Mouse (Mus musculus): Measurements from ENCODE around the gene Prdx2. TPM values are rescaled to one million over a fixed set of nuclear protein-coding genes. Genes with fewer than 3 reads are reported as not detected.

The Prdx2 gene
- total and polyA plus RNA-seq, 2 experiments from 2014 or later = 802 to 904 TPM

GRCm38 (mm10) chr8:84936962-84937546, 32.3 kb upstream of the Prdx2 start, which contains the start of gene Mast1:
TSS of gene Mast1 (minus strand) at chr8:84937359.
- Histone ChIP-seq H3K4me1 (ENCODE audit: insufficient read depth, low read length) (peaks cover 5% of the 10 kb centered on the region), H3K9ac (replicated peaks; ENCODE audit: low read length, poor library complexity, severe bottlenecking) (peak within 1 kb of the TSS; percentile 99), H3K27ac (ENCODE audit: low read depth, low read length) (peak within 1 kb of the TSS; percentile 97), H3K4me2 (ENCODE audit: low read depth, low read length, poor library complexity, severe bottlenecking) (peak within 1 kb of the TSS; percentile 93), H3K9me3 (ENCODE audit: low read length) (no peaks in the 10 kb centered on the region), H3K27me3 (ENCODE audit: insufficient read depth, low read length) (no peaks in the 10 kb centered on the region), H3K36me3 (ENCODE audit: insufficient read depth, low read length) (no peaks in the 10 kb centered on the region), H3K4me3 (ENCODE audit: low read depth, low read length) (peak within 1 kb of the TSS; percentile 93)
- peak; percentile 67 for ATAC-seq (ENCODE audit: low FRiP score)
- peak; percentile 75 for TF ChIP-seq CTCF (IDR thresholded peaks at IDR 0.05)
- WGBS = 2% methylated on average over 39 of the region's 50 CpGs
- peak; percentile 86 for DNase-seq (ENCODE audit: low spot score)

DNA sequence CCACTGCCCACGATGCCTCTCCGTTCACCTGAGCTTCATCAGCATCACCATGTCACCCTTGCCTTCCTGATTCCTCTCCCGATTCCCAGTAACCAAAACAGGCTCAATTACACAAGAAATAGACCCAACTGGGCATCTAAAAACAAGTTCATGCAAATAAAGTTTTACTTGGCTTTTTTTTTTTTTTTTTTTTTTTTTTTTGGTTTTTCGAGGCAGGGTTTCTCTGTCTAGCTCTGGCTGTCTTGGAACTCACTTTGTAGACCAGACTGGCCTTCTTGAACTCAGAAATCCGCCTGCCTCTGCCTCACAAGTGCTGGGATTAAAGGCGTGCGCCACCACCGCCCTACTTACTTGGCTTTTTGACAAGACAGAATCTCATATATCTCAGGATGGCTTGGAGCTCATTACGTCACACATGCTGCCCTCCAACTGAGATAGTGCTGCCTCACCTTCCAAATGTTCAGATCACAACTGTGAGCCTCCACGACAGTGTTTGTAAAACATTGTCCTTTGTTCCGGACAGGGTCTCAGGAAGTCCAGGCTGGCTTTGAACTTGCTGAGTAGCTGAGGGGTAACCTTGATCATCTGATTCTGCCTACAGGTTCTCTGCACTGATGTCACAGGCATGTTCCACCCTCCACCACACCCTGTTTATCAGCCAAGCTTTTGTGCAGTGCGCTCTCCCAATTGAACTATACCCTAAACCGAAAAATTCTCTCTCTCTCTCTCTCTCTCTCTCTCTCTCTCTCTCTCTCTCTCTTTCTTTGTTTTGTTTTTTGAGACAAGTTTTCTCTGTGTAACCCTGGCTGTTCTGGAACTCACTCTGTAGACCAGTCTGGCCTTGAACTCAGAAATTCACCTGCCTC, 31.5 kb upstream of the Prdx2 start:
- no peaks in the 10 kb centered on the region for H3K9me3 ChIP-seq (ENCODE audit: low read length)
- H3K4me1 ChIP-seq (ENCODE audit: insufficient read depth, low read length) = peaks cover 5% of the 10 kb centered on the region
- peak overlapping the region; percentile 93 for H3K4me2 ChIP-seq (ENCODE audit: low read depth, low read length, poor library complexity, severe bottlenecking)
- H3K27me3 ChIP-seq (ENCODE audit: insufficient read depth, low read length) = no peaks in the 10 kb centered on the region
- no peak for TF ChIP-seq CTCF (IDR thresholded peaks at IDR 0.05)
- H3K27ac ChIP-seq (ENCODE audit: low read depth, low read length) = peak overlapping the region; percentile 97
- DNase-seq (ENCODE audit: low spot score) (no peak), ATAC-seq (ENCODE audit: low FRiP score) (no peak)
- WGBS = 59% methylated on average over 13 of the region's 13 CpGs
- no peaks in the 10 kb centered on the region for H3K36me3 ChIP-seq (ENCODE audit: insufficient read depth, low read length)
- H3K9ac ChIP-seq (replicated peaks; ENCODE audit: low read length, poor library complexity, severe bottlenecking) = peak overlapping the region; percentile 99
- peak overlapping the region; percentile 93 for H3K4me3 ChIP-seq (ENCODE audit: low read depth, low read length)

DNA sequence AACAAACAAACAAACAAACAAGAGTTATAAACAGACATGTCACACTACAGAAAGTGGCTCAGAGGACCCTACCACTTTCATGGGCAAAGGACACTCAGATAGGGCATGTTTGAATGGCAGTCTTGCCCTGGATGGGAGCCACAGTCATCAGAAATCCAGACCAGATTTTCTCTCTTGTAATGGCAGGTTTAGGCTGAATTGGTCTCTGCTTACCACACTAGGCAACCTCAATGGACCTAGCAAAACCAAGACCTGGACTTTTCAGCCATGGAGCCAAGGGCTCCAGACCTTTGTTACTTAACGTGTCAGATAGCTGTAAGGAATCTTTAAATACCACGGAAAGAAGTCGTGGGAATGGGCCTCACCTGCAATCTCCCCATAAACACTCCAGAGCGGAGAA, 25.7 kb upstream of the Prdx2 start:
- no peak for TF ChIP-seq CTCF (IDR thresholded peaks at IDR 0.05)
- peak; percentile 48 for DNase-seq (ENCODE audit: low spot score)
- WGBS = 23% methylated on average over 4 of the region's 4 CpGs

DNA sequence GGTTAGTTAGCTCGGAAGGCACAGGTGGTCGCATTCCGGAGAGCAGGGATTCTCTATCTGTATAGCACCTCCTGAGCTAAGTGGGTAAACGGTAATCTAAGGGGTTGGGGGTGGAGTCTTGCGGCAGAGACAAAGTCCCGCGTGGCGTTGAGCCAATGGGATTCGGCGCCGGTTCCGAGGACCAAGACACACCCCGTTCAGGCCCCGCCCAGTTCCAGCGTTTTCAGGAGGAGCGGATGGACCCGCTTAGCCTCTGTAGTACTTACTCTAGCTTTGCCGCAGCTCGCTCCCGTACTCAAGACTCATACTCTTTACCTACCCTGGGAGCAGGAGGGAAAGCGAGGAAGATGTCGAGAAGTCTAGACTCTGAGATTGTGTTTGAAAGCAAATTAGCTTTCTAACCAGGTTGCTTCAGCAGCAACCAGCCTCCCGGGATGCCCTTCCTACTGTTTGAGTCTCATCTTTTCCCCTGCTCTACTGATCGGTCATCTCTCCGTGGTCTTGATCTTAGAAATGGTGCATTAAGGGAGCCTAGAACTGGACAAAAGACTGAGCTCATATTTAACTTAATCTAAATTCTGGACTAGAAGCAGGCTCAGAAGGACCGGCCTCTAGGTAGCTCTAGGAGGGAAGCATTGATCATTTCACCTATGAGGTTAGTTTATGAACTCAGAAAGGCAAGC, 24.8 kb upstream of the Prdx2 start:
- H3K27me3 ChIP-seq (ENCODE audit: insufficient read depth, low read length) = 0 out of 2 replicates have a peak, but pooled peaks cover 4% of the 10 kb centered on the region
- WGBS = 2% methylated on average over 26 of the region's 26 CpGs
- H3K27ac ChIP-seq (ENCODE audit: low read depth, low read length) = peak overlapping the region; percentile 84
- no peaks in the 10 kb centered on the region for H3K36me3 ChIP-seq (ENCODE audit: insufficient read depth, low read length)
- peak overlapping the region; percentile 77 for H3K4me3 ChIP-seq (ENCODE audit: low read depth, low read length)
- ATAC-seq (ENCODE audit: low FRiP score) = peak; percentile 28; the same call in 1 of the 2 replicates
- H3K4me2 ChIP-seq (ENCODE audit: low read depth, low read length, poor library complexity, severe bottlenecking) = peak overlapping the region; percentile 69
- H3K9me3 ChIP-seq (ENCODE audit: low read length) = no peaks in the 10 kb centered on the region
- DNase-seq (ENCODE audit: low spot score) = peak; percentile 72
- peak overlapping the region; percentile 83; the same call in 1 of the 2 replicates for H3K9ac ChIP-seq (replicated peaks; ENCODE audit: low read length, poor library complexity, severe bottlenecking)
- H3K4me1 ChIP-seq (ENCODE audit: insufficient read depth, low read length) = no peaks in the 10 kb centered on the region; the same call in 1 of the 2 replicates
- TF ChIP-seq CTCF (IDR thresholded peaks at IDR 0.05) = no peak

More for the DNA sequence above, 25.7 kb upstream of the Prdx2 start:
- Histone ChIP-seq H3K9me3 (ENCODE audit: low read length) (no peaks in the 10 kb centered on the region), H3K4me3 (ENCODE audit: low read depth, low read length) (peak overlapping the region; percentile 77; the same call in 1 of the 2 replicates), H3K27me3 (ENCODE audit: insufficient read depth, low read length) (0 out of 2 replicates have a peak, but pooled peaks cover 4% of the 10 kb centered on the region), H3K4me2 (ENCODE audit: low read depth, low read length, poor library complexity, severe bottlenecking) (peak overlapping the region; percentile 69), H3K27ac (ENCODE audit: low read depth, low read length) (no peak overlapping the region), H3K4me1 (ENCODE audit: insufficient read depth, low read length) (no peaks in the 10 kb centered on the region; the same call in 1 of the 2 replicates), H3K9ac (replicated peaks; ENCODE audit: low read length, poor library complexity, severe bottlenecking) (no peak overlapping the region), H3K36me3 (ENCODE audit: insufficient read depth, low read length) (no peaks in the 10 kb centered on the region)
- ATAC-seq (ENCODE audit: low FRiP score) = no peak

GRCm38 (mm10) chr8:84945235-84945632, 24.2 kb upstream of the Prdx2 start:
- DNase-seq (ENCODE audit: low spot score) (peak; percentile 85), ATAC-seq (ENCODE audit: low FRiP score) (peak; percentile 67)
- Histone ChIP-seq H3K9me3 (ENCODE audit: low read length) (no peaks in the 10 kb centered on the region), H3K4me1 (ENCODE audit: insufficient read depth, low read length) (no peaks in the 10 kb centered on the region; the same call in 1 of the 2 replicates), H3K4me2 (ENCODE audit: low read depth, low read length, poor library complexity, severe bottlenecking) (peak overlapping the region; percentile 69), H3K4me3 (ENCODE audit: low read depth, low read length) (peak overlapping the region; percentile 77), H3K9ac (replicated peaks; ENCODE audit: low read length, poor library complexity, severe bottlenecking) (peak overlapping the region; percentile 83), H3K36me3 (ENCODE audit: insufficient read depth, low read length) (no peaks in the 10 kb centered on the region), H3K27me3 (ENCODE audit: insufficient read depth, low read length) (peaks cover 7% of the 10 kb centered on the region), H3K27ac (ENCODE audit: low read depth, low read length) (peak overlapping the region; percentile 84)
- no peak for TF ChIP-seq CTCF (IDR thresholded peaks at IDR 0.05)
- WGBS = 2% methylated on average over 11 of the region's 11 CpGs

Measured in midbrain, postnatal 0 days (tissue).